Mouse (Mus musculus): ENCODE data around the gene Ripor3. TPM values are rescaled to one million over a fixed set of nuclear protein-coding genes. Genes with fewer than 3 reads are reported as not detected.

Gene Ripor3
- total and polyA plus RNA-seq, 3 experiments: 1.9 to 6.9 (median 6.5) TPM

- TF ChIP-seq POLR2AphosphoS5 (IDR thresholded peaks at IDR 0.05; ENCODE audit: insufficient replicate concordance, low read depth, low read length) (no peak), TAL1 (conservative IDR thresholded peaks at IDR 0.05; ENCODE audit: low read depth, low read length) (no peak), GATA2 (IDR thresholded peaks at IDR 0.05; ENCODE audit: borderline replicate concordance, low read depth, low read length) (no peak), CTCF (IDR thresholded peaks at IDR 0.05; ENCODE audit: low read depth, low read length) (no peak), GATA1 (IDR thresholded peaks at IDR 0.05; ENCODE audit: borderline replicate concordance, low read length) (no peak)
- no peak for DNase-seq (ENCODE audit: low spot score)
- H3K9me3 ChIP-seq (replicated peaks): no peaks in the 10 kb centered on the region
- H3K4me1 ChIP-seq (ENCODE audit: insufficient read depth, low read depth, low read length): no peaks in the 10 kb centered on the region
- ATAC-seq (ENCODE audit: extremely low read depth, insufficient number of reproducible peaks, low FRiP score, poor library complexity, severe bottlenecking): no peak
- H3K36me3 ChIP-seq (replicated peaks): peaks cover 69% of the 10 kb centered on the region
- H3K27me3 ChIP-seq (ENCODE audit: insufficient read depth, low read length): no peaks in the 10 kb centered on the region
- H3K4me3 ChIP-seq (ENCODE audit: low read depth, low read length): no peak overlapping the region
Observed at GRCm38 (mm10) chr2:167978271-167978670, 32.1 kb downstream of the Ripor3 start.

- ATAC-seq (ENCODE audit: extremely low read depth, insufficient number of reproducible peaks, low FRiP score, poor library complexity, severe bottlenecking): no peak
- no peaks in the 10 kb centered on the region for H3K9me3 ChIP-seq (replicated peaks)
- no peak overlapping the region for H3K4me3 ChIP-seq (ENCODE audit: low read depth, low read length)
- TF ChIP-seq CTCF (IDR thresholded peaks at IDR 0.05; ENCODE audit: low read depth, low read length) (no peak), TAL1 (conservative IDR thresholded peaks at IDR 0.05; ENCODE audit: low read depth, low read length) (no peak), POLR2AphosphoS5 (IDR thresholded peaks at IDR 0.05; ENCODE audit: insufficient replicate concordance, low read depth, low read length) (no peak), GATA1 (IDR thresholded peaks at IDR 0.05; ENCODE audit: borderline replicate concordance, low read length) (no peak)
- peaks cover 94% of the 10 kb centered on the region for H3K36me3 ChIP-seq (replicated peaks)
- DNase-seq (ENCODE audit: low spot score): no peak
- H3K27me3 ChIP-seq (ENCODE audit: insufficient read depth, low read length): no peaks in the 10 kb centered on the region
- no peaks in the 10 kb centered on the region for H3K4me1 ChIP-seq (ENCODE audit: insufficient read depth, low read depth, low read length)
Observed at GRCm38 (mm10) chr2:167975746-167976145, 34.7 kb downstream of the Ripor3 start.

- no peaks in the 10 kb centered on the region for H3K4me1 ChIP-seq (ENCODE audit: insufficient read depth, low read depth, low read length)
- H3K36me3 ChIP-seq (replicated peaks): peaks cover 99% of the 10 kb centered on the region
- TF ChIP-seq GATA2 (IDR thresholded peaks at IDR 0.05; ENCODE audit: borderline replicate concordance, low read depth, low read length): no peak
- no peak for TF ChIP-seq POLR2AphosphoS5 (IDR thresholded peaks at IDR 0.05; ENCODE audit: insufficient replicate concordance, low read depth, low read length)
- TF ChIP-seq GATA1 (IDR thresholded peaks at IDR 0.05; ENCODE audit: borderline replicate concordance, low read length): no peak
- TF ChIP-seq CTCF (IDR thresholded peaks at IDR 0.05; ENCODE audit: low read depth, low read length): no peak
- TF ChIP-seq TAL1 (conservative IDR thresholded peaks at IDR 0.05; ENCODE audit: low read depth, low read length): no peak
- no peaks in the 10 kb centered on the region for H3K27me3 ChIP-seq (ENCODE audit: insufficient read depth, low read length)
- ATAC-seq (ENCODE audit: extremely low read depth, insufficient number of reproducible peaks, low FRiP score, poor library complexity, severe bottlenecking) (no peak), DNase-seq (ENCODE audit: low spot score) (no peak)
- H3K9me3 ChIP-seq (replicated peaks): no peaks in the 10 kb centered on the region
- H3K4me3 ChIP-seq (ENCODE audit: low read depth, low read length): no peak overlapping the region
Observed at GRCm38 (mm10) chr2:167972809-167973208, 37.6 kb downstream of the Ripor3 start.

- no peak overlapping the region for H3K4me3 ChIP-seq (ENCODE audit: low read depth, low read length)
- no peak for ATAC-seq (ENCODE audit: extremely low read depth, insufficient number of reproducible peaks, low FRiP score, poor library complexity, severe bottlenecking)
- H3K36me3 ChIP-seq (replicated peaks): peaks cover 99% of the 10 kb centered on the region
- no peaks in the 10 kb centered on the region for H3K9me3 ChIP-seq (replicated peaks)
- no peak for DNase-seq (ENCODE audit: low spot score)
- no peak for TF ChIP-seq GATA1 (IDR thresholded peaks at IDR 0.05; ENCODE audit: borderline replicate concordance, low read length)
- TF ChIP-seq POLR2AphosphoS5 (IDR thresholded peaks at IDR 0.05; ENCODE audit: insufficient replicate concordance, low read depth, low read length): no peak
- TF ChIP-seq GATA2 (IDR thresholded peaks at IDR 0.05; ENCODE audit: borderline replicate concordance, low read depth, low read length): no peak
- TF ChIP-seq CTCF (IDR thresholded peaks at IDR 0.05; ENCODE audit: low read depth, low read length): no peak
- TF ChIP-seq TAL1 (conservative IDR thresholded peaks at IDR 0.05; ENCODE audit: low read depth, low read length): no peak
- H3K4me1 ChIP-seq (ENCODE audit: insufficient read depth, low read depth, low read length): no peaks in the 10 kb centered on the region
- H3K27me3 ChIP-seq (ENCODE audit: insufficient read depth, low read length): no peaks in the 10 kb centered on the region
Observed at GRCm38 (mm10) chr2:167972146-167972545, 38.3 kb downstream of the Ripor3 start.

- no peak for ATAC-seq (ENCODE audit: extremely low read depth, insufficient number of reproducible peaks, low FRiP score, poor library complexity, severe bottlenecking)
- Histone ChIP-seq H3K36me3 (replicated peaks) (peaks cover 100% of the 10 kb centered on the region), H3K4me3 (ENCODE audit: low read depth, low read length) (no peak overlapping the region), H3K4me1 (ENCODE audit: insufficient read depth, low read depth, low read length) (no peaks in the 10 kb centered on the region), H3K9me3 (replicated peaks) (no peaks in the 10 kb centered on the region), H3K27me3 (ENCODE audit: insufficient read depth, low read length) (no peaks in the 10 kb centered on the region)
- TF ChIP-seq GATA2 (IDR thresholded peaks at IDR 0.05; ENCODE audit: borderline replicate concordance, low read depth, low read length) (no peak), TAL1 (conservative IDR thresholded peaks at IDR 0.05; ENCODE audit: low read depth, low read length) (no peak), GATA1 (IDR thresholded peaks at IDR 0.05; ENCODE audit: borderline replicate concordance, low read length) (no peak), POLR2AphosphoS5 (IDR thresholded peaks at IDR 0.05; ENCODE audit: insufficient replicate concordance, low read depth, low read length) (no peak), CTCF (IDR thresholded peaks at IDR 0.05; ENCODE audit: low read depth, low read length) (no peak)
- no peak for DNase-seq (ENCODE audit: low spot score)
Observed at GRCm38 (mm10) chr2:167969851-167970541, 40.4 kb downstream of the Ripor3 start.

- H3K4me3 ChIP-seq (ENCODE audit: low read depth, low read length): no peak overlapping the region
- no peaks in the 10 kb centered on the region for H3K4me1 ChIP-seq (ENCODE audit: insufficient read depth, low read depth, low read length)
- no peak for DNase-seq (ENCODE audit: low spot score)
- H3K9me3 ChIP-seq (replicated peaks): no peaks in the 10 kb centered on the region
- ATAC-seq (ENCODE audit: extremely low read depth, insufficient number of reproducible peaks, low FRiP score, poor library complexity, severe bottlenecking): no peak
- peaks cover 100% of the 10 kb centered on the region for H3K36me3 ChIP-seq (replicated peaks)
- no peak for TF ChIP-seq GATA1 (IDR thresholded peaks at IDR 0.05; ENCODE audit: borderline replicate concordance, low read length)
- no peak for TF ChIP-seq TAL1 (conservative IDR thresholded peaks at IDR 0.05; ENCODE audit: low read depth, low read length)
- no peak for TF ChIP-seq GATA2 (IDR thresholded peaks at IDR 0.05; ENCODE audit: borderline replicate concordance, low read depth, low read length)
- no peak for TF ChIP-seq POLR2AphosphoS5 (IDR thresholded peaks at IDR 0.05; ENCODE audit: insufficient replicate concordance, low read depth, low read length)
- no peak for TF ChIP-seq CTCF (IDR thresholded peaks at IDR 0.05; ENCODE audit: low read depth, low read length)
- no peaks in the 10 kb centered on the region for H3K27me3 ChIP-seq (ENCODE audit: insufficient read depth, low read length)
Observed at GRCm38 (mm10) chr2:167968504-167968903, 41.9 kb downstream of the Ripor3 start.

Data from G1E (cell line).